ENCODE assay signal across 8 mouse cellular contexts in genomic region chrX:73672879-73673618, GRCm38 (mm10). TPM values are rescaled to one million over a fixed set of nuclear protein-coding genes. Genes with fewer than 3 reads are reported as not detected.
DNase-seq lines count a peak whose midpoint lies in the region; ATAC-seq and TF ChIP-seq lines count a peak whose summit lies in the region.

Slc6a8 (plus strand) TSS chrX:73673150.

- peak; percentile 26 for DNase-seq in CD4-positive helper T cell, adult 2 months (ENCODE audit: low read depth, low spot score)
- peak; percentile 83 for DNase-seq in adrenal gland, postnatal 14 days
- DNase-seq in embryonic facial prominence, embryonic 14.5 days (ENCODE audit: low spot score), result peak; percentile 89
- DNase-seq in kidney, postnatal 0 days (ENCODE audit: low spot score), result peak; percentile 74
- DNase-seq in neural tube, embryonic 11.5 days (ENCODE audit: low spot score), result peak; percentile 70
- peak; percentile 18 for DNase-seq in urinary bladder, postnatal 10 days (ENCODE audit: low spot score)

- WGBS in embryonic facial prominence, embryonic 14.5 days, result 16% methylated on average over 7 of the region's 72 CpGs
- WGBS in heart, embryonic 13.5 days, result 11% methylated on average over 7 of the region's 72 CpGs
- WGBS in kidney, postnatal 0 days, result 31% methylated on average over 43 of the region's 72 CpGs
- WGBS in liver, embryonic 12.5 days (ENCODE audit: insufficient replicate concordance), result 16% methylated on average over 42 of the region's 72 CpGs
- 9% methylated on average over 42 of the region's 72 CpGs for WGBS in neural tube, embryonic 11.5 days

- peak; percentile 82 for ATAC-seq in embryonic facial prominence, embryonic 14.5 days (ENCODE audit: low read depth)
- peak; percentile 62 for ATAC-seq in heart, embryonic 13.5 days (ENCODE audit: extremely low read depth, insufficient number of reproducible peaks, low FRiP score, low TSS enrichment)
- peak; percentile 57 for ATAC-seq in kidney, postnatal 0 days (replicated peaks; ENCODE audit: low FRiP score, low read depth)
- ATAC-seq in liver, embryonic 12.5 days, result peak; percentile 49
- peak; percentile 70 for ATAC-seq in neural tube, embryonic 11.5 days (ENCODE audit: insufficient read depth, low FRiP score, low TSS enrichment)

- H3K4me1 ChIP-seq in embryonic facial prominence, embryonic 14.5 days (ENCODE audit: control insufficient read depth, insufficient read depth, low read length), result no peaks in the 10 kb centered on the region
- H3K4me1 ChIP-seq in heart, embryonic 13.5 days, result peaks cover 18% of the 10 kb centered on the region
- H3K4me1 ChIP-seq in kidney, postnatal 0 days (replicated peaks; ENCODE audit: insufficient read depth, low read length), result no peaks in the 10 kb centered on the region
- peaks cover 13% of the 10 kb centered on the region; the same call in 1 of the 2 replicates for H3K4me1 ChIP-seq in liver, embryonic 12.5 days
- H3K4me1 ChIP-seq in neural tube, embryonic 11.5 days (ENCODE audit: control insufficient read depth, insufficient read depth, low read length), result no peaks in the 10 kb centered on the region

- H3K9ac ChIP-seq in embryonic facial prominence, embryonic 14.5 days (ENCODE audit: low read depth, low read length), result peak within 1 kb of the TSS; percentile 79
- peak within 1 kb of the TSS; percentile 89 for H3K9ac ChIP-seq in heart, embryonic 13.5 days
- H3K9ac ChIP-seq in kidney, postnatal 0 days (ENCODE audit: low read depth, low read length), result peak within 1 kb of the TSS; percentile 78
- H3K9ac ChIP-seq in liver, embryonic 12.5 days, result peak within 1 kb of the TSS; percentile 68
- H3K9ac ChIP-seq in neural tube, embryonic 11.5 days (ENCODE audit: low read length), result peak within 1 kb of the TSS; percentile 80

- no peaks in the 10 kb centered on the region for H3K9me3 ChIP-seq in embryonic facial prominence, embryonic 14.5 days (ENCODE audit: control insufficient read depth, low read length)
- no peaks in the 10 kb centered on the region for H3K9me3 ChIP-seq in heart, embryonic 13.5 days
- H3K9me3 ChIP-seq in kidney, postnatal 0 days (replicated peaks; ENCODE audit: low read length), result no peaks in the 10 kb centered on the region
- no peaks in the 10 kb centered on the region for H3K9me3 ChIP-seq in liver, embryonic 12.5 days (replicated peaks)
- no peaks in the 10 kb centered on the region for H3K9me3 ChIP-seq in neural tube, embryonic 11.5 days (ENCODE audit: control insufficient read depth, low read length)

- peak within 1 kb of the TSS; percentile 63 for H3K4me2 ChIP-seq in embryonic facial prominence, embryonic 14.5 days (ENCODE audit: low read depth, low read length)
- H3K4me2 ChIP-seq in heart, embryonic 13.5 days, result peak within 1 kb of the TSS; percentile 73
- H3K4me2 ChIP-seq in kidney, postnatal 0 days (ENCODE audit: low read length), result peak within 1 kb of the TSS; percentile 68
- peak within 1 kb of the TSS; percentile 82 for H3K4me2 ChIP-seq in liver, embryonic 12.5 days
- H3K4me2 ChIP-seq in neural tube, embryonic 11.5 days (ENCODE audit: low read depth), result peak within 1 kb of the TSS; percentile 63

- no peaks in the 10 kb centered on the region for H3K27me3 ChIP-seq in embryonic facial prominence, embryonic 14.5 days (replicated peaks; ENCODE audit: control insufficient read depth, insufficient read depth, low read length)
- H3K27me3 ChIP-seq in heart, embryonic 13.5 days (replicated peaks), result peaks cover 10% of the 10 kb centered on the region; the same call in 1 of the 2 replicates
- no peaks in the 10 kb centered on the region for H3K27me3 ChIP-seq in kidney, postnatal 0 days (ENCODE audit: insufficient read depth, low read length)
- H3K27me3 ChIP-seq in liver, embryonic 12.5 days (replicated peaks), result peaks cover 60% of the 10 kb centered on the region
- no peaks in the 10 kb centered on the region for H3K27me3 ChIP-seq in neural tube, embryonic 11.5 days (ENCODE audit: control insufficient read depth, insufficient read depth, low read length)

- peak within 1 kb of the TSS; percentile 48 for H3K27ac ChIP-seq in embryonic facial prominence, embryonic 14.5 days (replicated peaks; ENCODE audit: low read depth, low read length)
- H3K27ac ChIP-seq in heart, embryonic 13.5 days (replicated peaks), result peak within 1 kb of the TSS; percentile 75
- peak within 1 kb of the TSS; percentile 76 for H3K27ac ChIP-seq in kidney, postnatal 0 days
- no peak within 1 kb of the TSS for H3K27ac ChIP-seq in liver, embryonic 12.5 days
- H3K27ac ChIP-seq in neural tube, embryonic 11.5 days (ENCODE audit: low read depth, low read length), result 0 out of 2 replicates have a peak within 1 kb of the TSS, but pooled peaks have one; percentile 34

- 0 out of 2 replicates have a peak, but pooled peaks cover 10% of the 10 kb centered on the region for H3K36me3 ChIP-seq in embryonic facial prominence, embryonic 14.5 days (ENCODE audit: control insufficient read depth, insufficient read depth, low read length)
- H3K36me3 ChIP-seq in heart, embryonic 13.5 days, result peaks cover 21% of the 10 kb centered on the region
- no peaks in the 10 kb centered on the region for H3K36me3 ChIP-seq in kidney, postnatal 0 days (ENCODE audit: insufficient read depth, low read length)
- no peaks in the 10 kb centered on the region for H3K36me3 ChIP-seq in liver, embryonic 12.5 days
- no peaks in the 10 kb centered on the region; the same call in 1 of the 2 replicates for H3K36me3 ChIP-seq in neural tube, embryonic 11.5 days (ENCODE audit: control insufficient read depth, insufficient read depth, low read length)

- no peak for TF ChIP-seq CTCF in kidney, postnatal 0 days (IDR thresholded peaks at IDR 0.05; ENCODE audit: low read depth)

- peak within 1 kb of the TSS; percentile 60 for H3K4me3 ChIP-seq in embryonic facial prominence, embryonic 14.5 days (ENCODE audit: low read depth, low read length)
- H3K4me3 ChIP-seq in heart, embryonic 13.5 days, result peak within 1 kb of the TSS; percentile 69
- H3K4me3 ChIP-seq in kidney, postnatal 0 days (replicated peaks; ENCODE audit: low read depth, low read length), result peak within 1 kb of the TSS; percentile 52
- H3K4me3 ChIP-seq in liver, embryonic 12.5 days, result peak within 1 kb of the TSS; percentile 60
- peak within 1 kb of the TSS; percentile 57 for H3K4me3 ChIP-seq in neural tube, embryonic 11.5 days (ENCODE audit: low read depth, low read length)

RNA-seq across cellular contexts. Expression of gene Slc6a8, which starts in this region (rescaled TPM):
- 38.8 and 42.2 TPM in 2 replicates for total RNA-seq in adrenal gland, postnatal 14 days (2021)
- polyA plus RNA-seq in embryonic facial prominence, embryonic 14.5 days (2014; fragmentation: Nextera tagmentation; extraction: Ambion mirVana), result 8.8 and 10.1 TPM in 2 replicates
- 6.8 and 8.0 TPM in 2 replicates for polyA plus RNA-seq in heart, embryonic 13.5 days (2015; fragmentation: Nextera tagmentation; extraction: Ambion mirVana)
- 12.0 and 12.2 TPM in 2 replicates for polyA plus RNA-seq in kidney, postnatal 0 days (2015; fragmentation: Nextera tagmentation; extraction: Ambion mirVana)
- 1.3 and 1.8 TPM in 2 replicates for polyA plus RNA-seq in liver, embryonic 12.5 days (2016; fragmentation: Nextera tagmentation; extraction: Ambion mirVana)
- 6.8 and 6.9 TPM in 2 replicates for polyA plus RNA-seq in neural tube, embryonic 11.5 days (2014; fragmentation: Nextera tagmentation; extraction: Ambion mirVana)

Comparison
In these comparisons a context has a peak if more than half of its experiments do, and no peak if none do; other contexts are left out.
1. DNase-seq: peak in every context shown above with its lines; median percentile 89 in embryonic facial prominence, embryonic 14.5 days; 83 in adrenal gland, postnatal 14 days; 74 in kidney, postnatal 0 days; 70 in neural tube, embryonic 11.5 days; 26 in CD4-positive helper T cell, adult 2 months; 18 in urinary bladder, postnatal 10 days.